ENCODE assay signal across 8 mouse cellular contexts in the genomic region with DNA sequence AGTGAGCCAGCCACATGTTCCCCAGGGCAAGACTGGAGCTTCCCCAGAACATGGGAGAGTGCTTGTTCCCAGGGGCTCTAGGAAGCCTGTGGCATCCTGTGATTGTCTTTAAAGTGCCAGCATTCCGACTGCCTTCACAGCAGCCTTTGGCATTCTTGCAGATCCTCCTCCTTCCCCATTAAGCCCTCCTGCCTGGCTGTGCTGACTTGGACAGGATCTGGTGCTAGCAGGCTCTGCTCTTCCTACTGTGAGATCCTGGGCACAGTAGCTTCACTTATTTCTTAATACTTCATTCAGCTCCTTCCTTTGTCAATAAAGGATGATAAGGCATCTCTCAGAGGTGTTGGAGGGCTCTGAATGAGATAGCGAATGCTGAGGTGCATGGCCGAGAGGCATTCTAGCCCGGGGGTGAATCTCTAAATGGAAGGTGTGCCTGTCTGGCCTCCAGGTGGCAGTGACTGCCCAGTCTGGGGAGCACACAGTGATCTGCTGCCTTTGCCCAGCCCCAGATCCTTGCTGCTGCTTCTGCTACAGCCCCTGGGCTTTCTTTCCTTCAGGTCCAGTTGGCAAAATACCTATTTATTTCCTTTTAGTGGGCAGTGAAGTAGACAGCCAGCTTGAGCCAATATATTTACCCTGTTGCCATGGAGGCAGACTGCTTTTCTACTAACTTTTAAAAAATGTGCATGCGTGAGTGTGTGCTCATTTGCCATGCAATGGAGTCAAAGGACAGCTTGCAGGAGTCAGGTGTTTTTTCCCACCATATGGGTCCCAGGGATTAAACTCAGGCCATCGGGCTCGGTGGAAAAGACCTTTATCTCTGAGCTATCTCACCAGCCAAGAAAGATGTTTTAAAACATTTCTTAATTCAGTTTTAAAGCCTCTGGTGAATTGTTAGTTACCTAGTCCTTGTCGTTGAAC. TPM values are rescaled to one million over a fixed set of nuclear protein-coding genes. Genes with fewer than 3 reads are reported as not detected.
DNase-seq lines count a peak whose midpoint lies in the region; ATAC-seq and TF ChIP-seq lines count a peak whose summit lies in the region.

No protein-coding gene starts in this region.

- H3K27me3 ChIP-seq in midbrain, embryonic 15.5 days (replicated peaks), result 0 out of 2 replicates have a peak, but pooled peaks cover 5% of the 10 kb centered on the region

- H3K36me3 ChIP-seq in midbrain, embryonic 15.5 days (replicated peaks), result no peaks in the 10 kb centered on the region

- no peak overlapping the region for H3K27ac ChIP-seq in left cerebral cortex, adult 2 months
- peak overlapping the region; percentile 46; the same call in 1 of the 2 replicates for H3K27ac ChIP-seq in midbrain, embryonic 15.5 days

- peaks cover 14% of the 10 kb centered on the region for H3K4me1 ChIP-seq in midbrain, embryonic 15.5 days

- H3K9me3 ChIP-seq in midbrain, embryonic 15.5 days, result no peaks in the 10 kb centered on the region

- H3K4me2 ChIP-seq in midbrain, embryonic 15.5 days, result no peak overlapping the region

- no peak overlapping the region for H3K4me3 ChIP-seq in left cerebral cortex, adult 2 months
- H3K4me3 ChIP-seq in midbrain, embryonic 15.5 days, result no peak overlapping the region

- ATAC-seq in midbrain, embryonic 15.5 days (replicated peaks), result peak; percentile 75

- DNase-seq in left cerebral cortex, adult 2 months (ENCODE audit: extremely low spot score in 1 of 2, low spot score in 2 of 2), result no peak
- no peak for DNase-seq in left cerebral cortex, postnatal 14 days (ENCODE audit: low spot score in 2 of 2)
- peak; percentile 21 for DNase-seq in R1 (ENCODE audit: low read depth, low spot score)
- DNase-seq in cerebellum, postnatal 36 days, result peak; percentile 72 to 78
- no peak for DNase-seq in thymus, postnatal 14 days
- no peak for DNase-seq in right cerebral cortex, postnatal 10 days (ENCODE audit: low spot score in 2 of 2)
- no peak for DNase-seq in gastrocnemius, postnatal 10 days

- 19% methylated on average over 8 of the region's 8 CpGs for WGBS in midbrain, embryonic 15.5 days

- peak; percentile 53 for TF ChIP-seq CTCF in left cerebral cortex, adult 2 months (IDR thresholded peaks at IDR 0.05)

- intact Hi-C loops in left cerebral cortex, adult 2 months (cut with DNase I), result loop anchor here (5.0 kb wide), 1 partner anchor 103 kb away; no protein-coding TSS in a partner anchor
- intact Hi-C loops in left cerebral cortex, postnatal 14 days (cut with DNase I), result no loop called here

- no peak overlapping the region; the same call in 1 of the 2 replicates for H3K9ac ChIP-seq in midbrain, embryonic 15.5 days

RNA-seq across cellular contexts. Expression of a gene that starts 35.2 kb away (rescaled TPM):
- total RNA-seq in left cerebral cortex, adult 2 months (2021), result 1 to 10 TPM; 6.4 to 7.5 TPM
- 1 to 10 TPM; 5.6 to 8.6 TPM for total RNA-seq in left cerebral cortex, postnatal 14 days (2021)
- polyA plus RNA-seq in midbrain, embryonic 15.5 days (2015; fragmentation: Nextera tagmentation; extraction: Ambion mirVana), result 3.3 and 3.5 TPM in 2 replicates
- total RNA-seq in gastrocnemius, postnatal 10 days (2021), result under 1 TPM; 0.56 to 0.63 TPM

RNA-seq across cellular contexts. Expression of a gene that starts 35.4 kb away (rescaled TPM):
- total RNA-seq in left cerebral cortex, adult 2 months (2021), result 10 to 100 TPM; 58.0 to 63.3 TPM
- total RNA-seq in left cerebral cortex, postnatal 14 days (2021), result 10 to 100 TPM; 54.7 to 60.3 TPM
- 121 and 122 TPM in 2 replicates for polyA plus RNA-seq in midbrain, embryonic 15.5 days (2015; fragmentation: Nextera tagmentation; extraction: Ambion mirVana)
- total RNA-seq in gastrocnemius, postnatal 10 days (2021), result 10 to 100 TPM; 12.9 to 14.5 TPM

RNA-seq across cellular contexts. Expression of a gene that starts 35.4 kb away (rescaled TPM):
- 100 to 1,000 TPM; 195 to 209 TPM for total RNA-seq in left cerebral cortex, adult 2 months (2021)
- 100 to 1,000 TPM; 204 to 210 TPM for total RNA-seq in left cerebral cortex, postnatal 14 days (2021)
- 16.8 and 18.3 TPM in 2 replicates for polyA plus RNA-seq in midbrain, embryonic 15.5 days (2015; fragmentation: Nextera tagmentation; extraction: Ambion mirVana)
- 10 to 100 TPM; 19.2 to 20.4 TPM for total RNA-seq in gastrocnemius, postnatal 10 days (2021)

Comparison
In these comparisons a context has a peak if more than half of its experiments do, and no peak if none do; other contexts are left out.
1. DNase-seq: peak in R1 (single experiment) and cerebellum, postnatal 36 days (2 of 2); none in left cerebral cortex, adult 2 months (0 of 2), left cerebral cortex, postnatal 14 days (0 of 2), thymus, postnatal 14 days (single experiment), right cerebral cortex, postnatal 10 days (0 of 2) and gastrocnemius, postnatal 10 days (single experiment).
2. RNA of a gene that starts 35.2 kb away (total RNA-seq): 5.6 to 8.6 TPM in left cerebral cortex, postnatal 14 days and 6.4 to 7.5 TPM in left cerebral cortex, adult 2 months; 0.56 to 0.63 TPM in gastrocnemius, postnatal 10 days; every median in the first group is over 4 times any median in the second.
3. RNA of a gene that starts 35.4 kb away (total RNA-seq): 204 to 210 TPM in left cerebral cortex, postnatal 14 days and 195 to 209 TPM in left cerebral cortex, adult 2 months; 19.2 to 20.4 TPM in gastrocnemius, postnatal 10 days; every median in the first group is over 4 times any median in the second.